Mouse (Mus musculus) thymus, adult 2 months (tissue): ENCODE results near the gene Fam19a1.

ENCODE experiments used
- CTCF ChIP-seq: fragments of 200-500 bp; IDR thresholded peaks from 2 replicates; pipeline ENCODE4 v1.5.1; 2012; ENCODE audit warnings: mild to moderate bottlenecking, control low read depth, low read length, moderate library complexity, borderline replicate concordance; ENCODE audit not compliant: control insufficient read depth, poor library complexity, insufficient read depth; ENCODE audit errors: extremely low read depth
- POLR2A ChIP-seq: fragments of 200-500 bp; IDR thresholded peaks from 2 replicates; pipeline ENCODE4 v1.6.1; 2012; ENCODE audit warnings: mild to moderate bottlenecking, low read length, control low read depth, moderate library complexity; ENCODE audit not compliant: control insufficient read depth, poor library complexity, insufficient read depth; ENCODE audit errors: extremely low read depth

- TF ChIP-seq CTCF (no peak), POLR2A (no peak)
Measured at GRCm38 (mm10) chr6:96165403-96165802, 52.4 kb downstream of the Fam19a1 start.
